Mouse (Mus musculus) kidney, adult 2 months (tissue): ENCODE results near the gene Abcb9.

Experiments used
- CTCF ChIP-seq: fragments of 200-500 bp; conservative IDR thresholded peaks from 2 replicates; pipeline ENCODE4 v1.5.1; 2011; ENCODE audit warnings: low read depth, mild to moderate bottlenecking, control low read depth, low read length, moderate library complexity, mixed read lengths; ENCODE audit not compliant: insufficient read depth, insufficient read length
- POLR2A ChIP-seq: fragments of 200-500 bp; IDR thresholded peaks from one replicate; pipeline ENCODE4 v1.6.1; 2011; ENCODE audit warnings: low read depth, low read length, control low read depth

- TF ChIP-seq CTCF (no peak), POLR2A (no peak)
These were observed 61.1 kb downstream of the Abcb9 start for GRCm38 (mm10) chr5:124034471-124034870.
